Mouse (Mus musculus): Measurements from ENCODE around the gene Map3k3. TPM values are rescaled to one million over a fixed set of nuclear protein-coding genes. Genes with fewer than 3 reads are reported as not detected.

Map3k3 gene
- 43.9 TPM for polyA plus RNA-seq (2021)

GRCm38 (mm10) chr11:106083708-106084701, at the start of gene Map3k3:
Gene Map3k3 (plus strand): TSS chr11:106084613.
- DNase-seq (ENCODE audit: low read depth, low spot score) (peak; percentile 98), ATAC-seq (peak; percentile 98)
- in situ Hi-C loops (cut with MboI; ENCODE audit: low pct_unique_long_range_greater_than_20kb) = no loop called here
- ChIA-PET POLR2A (no interaction called here), CTCF (interaction anchor here (0.7 to 1.2 kb wide), 2 partner anchors 77 to 202 kb away, joined by 3 read pairs; partner anchors contain the start of gene Limd2)
- H3K27me3 ChIP-seq = no peaks in the 10 kb centered on the region
- peak; percentile 99 for TF ChIP-seq CTCF (IDR thresholded peaks at IDR 0.05)

- DNase-seq (ENCODE audit: low read depth, low spot score) (no peak), ATAC-seq (no peak)
- H3K27me3 ChIP-seq = no peaks in the 10 kb centered on the region
- in situ Hi-C loops (cut with MboI; ENCODE audit: low pct_unique_long_range_greater_than_20kb) = no loop called here
- no peak for TF ChIP-seq CTCF (IDR thresholded peaks at IDR 0.05)
- ChIA-PET POLR2A (no interaction called here), CTCF (interaction anchor here (1.3 kb wide), 1 partner anchor 10 kb away, joined by 4 read pairs; no protein-coding TSS in a partner anchor)
Measured at GRCm38 (mm10) chr11:106034986-106035385, 49.4 kb upstream of the Map3k3 start.

- in situ Hi-C loops (cut with MboI; ENCODE audit: low pct_unique_long_range_greater_than_20kb) = no loop called here
- ChIA-PET CTCF (interaction anchor here (0.9 kb wide), 1 partner anchor 10 kb away, joined by 8 read pairs; no protein-coding TSS in a partner anchor), POLR2A (no interaction called here)
- ATAC-seq = peak; percentile 99
- DNase-seq (ENCODE audit: low read depth, low spot score) = peak; percentile 83
- no peaks in the 10 kb centered on the region for H3K27me3 ChIP-seq
- TF ChIP-seq CTCF (IDR thresholded peaks at IDR 0.05) = no peak
Measured at GRCm38 (mm10) chr11:106036548-106037417, 47.6 kb upstream of the Map3k3 start, which contains the start of gene Dcaf7. Gene Dcaf7 (plus strand): TSS chr11:106036872.

- POLR2A ChIA-PET = interaction anchor here (0.5 kb wide), 1 partner anchor 93 kb away, joined by 3 read pairs; no protein-coding TSS in a partner anchor
- CTCF ChIA-PET = interaction anchor here (2.2 kb wide), 1 partner anchor 11 kb away, joined by 9 read pairs; no protein-coding TSS in a partner anchor
- no peak for TF ChIP-seq CTCF (IDR thresholded peaks at IDR 0.05)
- ATAC-seq (no peak), DNase-seq (ENCODE audit: low read depth, low spot score) (no peak)
- no peaks in the 10 kb centered on the region for H3K27me3 ChIP-seq
- in situ Hi-C loops (cut with MboI; ENCODE audit: low pct_unique_long_range_greater_than_20kb) = no loop called here
Measured at GRCm38 (mm10) chr11:106037418-106037751, 47.0 kb upstream of the Map3k3 start.

- ChIA-PET CTCF (no interaction called here), POLR2A (no interaction called here)
- in situ Hi-C loops (cut with MboI; ENCODE audit: low pct_unique_long_range_greater_than_20kb) = no loop called here
- DNase-seq (ENCODE audit: low read depth, low spot score) = no peak
- TF ChIP-seq CTCF (IDR thresholded peaks at IDR 0.05) = no peak
- H3K27me3 ChIP-seq = no peaks in the 10 kb centered on the region
- no peak for ATAC-seq
Measured at GRCm38 (mm10) chr11:106044349-106044748, 40.1 kb upstream of the Map3k3 start.

GRCm38 (mm10) chr11:106045256-106045655, 39.2 kb upstream of the Map3k3 start:
- H3K27me3 ChIP-seq = no peaks in the 10 kb centered on the region
- no peak for DNase-seq (ENCODE audit: low read depth, low spot score)
- POLR2A ChIA-PET = no interaction called here
- CTCF ChIA-PET = interaction anchor here (1.0 to 1.9 kb wide), 2 partner anchors 9 to 18 kb away, joined by 3 to 6 read pairs; no protein-coding TSS in a partner anchor
- ATAC-seq = no peak
- in situ Hi-C loops (cut with MboI; ENCODE audit: low pct_unique_long_range_greater_than_20kb) = no loop called here
- no peak for TF ChIP-seq CTCF (IDR thresholded peaks at IDR 0.05)

GRCm38 (mm10) chr11:106045780-106046179, 38.6 kb upstream of the Map3k3 start:
- ChIA-PET CTCF (interaction anchor here (1.0 to 1.9 kb wide), 2 partner anchors 8 to 19 kb away, joined by 3 to 6 read pairs; no protein-coding TSS in a partner anchor), POLR2A (no interaction called here)
- ATAC-seq = no peak
- in situ Hi-C loops (cut with MboI; ENCODE audit: low pct_unique_long_range_greater_than_20kb) = no loop called here
- TF ChIP-seq CTCF (IDR thresholded peaks at IDR 0.05) = no peak
- H3K27me3 ChIP-seq = no peaks in the 10 kb centered on the region
- no peak for DNase-seq (ENCODE audit: low read depth, low spot score)

- ChIA-PET POLR2A (no interaction called here), CTCF (interaction anchor here (1.9 kb wide), 1 partner anchor 20 kb away, joined by 6 read pairs; no protein-coding TSS in a partner anchor)
- ATAC-seq (no peak), DNase-seq (ENCODE audit: low read depth, low spot score) (no peak)
- in situ Hi-C loops (cut with MboI; ENCODE audit: low pct_unique_long_range_greater_than_20kb) = no loop called here
- no peak for TF ChIP-seq CTCF (IDR thresholded peaks at IDR 0.05)
- H3K27me3 ChIP-seq = no peaks in the 10 kb centered on the region
Measured at GRCm38 (mm10) chr11:106046584-106046983, 37.8 kb upstream of the Map3k3 start.

- TF ChIP-seq CTCF (IDR thresholded peaks at IDR 0.05) = no peak
- ChIA-PET POLR2A (no interaction called here), CTCF (interaction anchor here (1.5 kb wide), 2 partner anchors 8 kb away, joined by 3 to 6 read pairs; no protein-coding TSS in a partner anchor)
- in situ Hi-C loops (cut with MboI; ENCODE audit: low pct_unique_long_range_greater_than_20kb) = no loop called here
- no peak for ATAC-seq
- no peak for DNase-seq (ENCODE audit: low read depth, low spot score)
- H3K27me3 ChIP-seq = no peaks in the 10 kb centered on the region
Measured at GRCm38 (mm10) chr11:106053921-106054320, 30.5 kb upstream of the Map3k3 start.

- ChIA-PET CTCF (interaction anchor here (1.5 kb wide), 1 partner anchor 9 kb away, joined by 3 read pairs; no protein-coding TSS in a partner anchor), POLR2A (no interaction called here)
- in situ Hi-C loops (cut with MboI; ENCODE audit: low pct_unique_long_range_greater_than_20kb) = no loop called here
- no peak for TF ChIP-seq CTCF (IDR thresholded peaks at IDR 0.05)
- ATAC-seq (no peak), DNase-seq (ENCODE audit: low read depth, low spot score) (no peak)
- no peaks in the 10 kb centered on the region for H3K27me3 ChIP-seq
Measured at GRCm38 (mm10) chr11:106054600-106054999, 29.8 kb upstream of the Map3k3 start.

Data from Patski (cell line).